Mouse (Mus musculus) liver, adult 2 months (tissue): ENCODE measurements around the gene Il12rb1. TPM values are rescaled to one million over a fixed set of nuclear protein-coding genes. Genes with fewer than 3 reads are reported as not detected.

Experiments
- DNase-seq: peaks from one replicate; pipeline ENCODE4 v3.0.0-alpha.2; 2011; ENCODE audit warnings: low read depth, low spot score; ENCODE audit errors: extremely low read depth
- H3K27ac ChIP-seq: fragments of 200-500 bp; replicated peaks from 2 replicates; pipeline ENCODE4 v1.5.1; 2012; ENCODE audit warnings: low read depth, mild to moderate bottlenecking, control low read depth, inconsistent platforms, low read length; ENCODE audit not compliant: insufficient read depth
- H3K27me3 ChIP-seq: fragments of 200-500 bp; 2 replicates; pipeline ENCODE4 v1.6.1; 2012; ENCODE audit warnings: mild to moderate bottlenecking, moderate library complexity, low read length, inconsistent platforms; ENCODE audit not compliant: control insufficient read depth, insufficient read depth
- H3K36me3 ChIP-seq: fragments of 200-500 bp; 2 replicates; pipeline ENCODE4 v1.6.1; 2012; ENCODE audit warnings: low read length, inconsistent platforms; ENCODE audit not compliant: control insufficient read depth, insufficient read depth
- H3K4me1 ChIP-seq: fragments of 200-500 bp; 2 replicates; pipeline ENCODE4 v1.6.1; 2011; ENCODE audit warnings: low read length; ENCODE audit not compliant: control insufficient read depth, insufficient read depth
- H3K4me3 ChIP-seq: fragments of 200-500 bp; 2 replicates; pipeline ENCODE4 v1.5.1; 2011; ENCODE audit warnings: low read depth, mild to moderate bottlenecking, control low read depth, low read length, moderate library complexity; ENCODE audit not compliant: insufficient read depth
- H3K79me2 ChIP-seq: fragments of 200-500 bp; 2 replicates; pipeline ENCODE4 v1.6.1; 2012; ENCODE audit warnings: inconsistent platforms, mild to moderate bottlenecking, low read length, moderate library complexity; ENCODE audit not compliant: control insufficient read depth, insufficient read depth
- H3K9ac ChIP-seq: fragments of 200-500 bp; 2 replicates; pipeline ENCODE4 v1.6.1; 2012; ENCODE audit warnings: low read depth, mild to moderate bottlenecking, control low read depth, inconsistent platforms, low read length
- CTCF ChIP-seq: fragments of 200-500 bp; IDR thresholded peaks from 2 replicates; pipeline ENCODE4 v1.5.1; 2011; ENCODE audit warnings: low read depth, low read length, control low read depth
- POLR2A ChIP-seq: fragments of 200-500 bp; IDR thresholded peaks from 2 replicates; pipeline ENCODE4 v1.6.1; 2011; ENCODE audit warnings: low read length, control low read depth; ENCODE audit not compliant: insufficient read depth; ENCODE audit errors: extremely low read depth
- WGBS: fragments of 180-500 bp; shearing (Covaris S2); methylation state at CpG from one replicate; pipeline ENCODE4 v1.1.7; 2018; 5-methylcytosine and 5-hydroxymethylcytosine counted together
- polyA plus RNA-seq: library from polyadenylated mRNA; depleted of rRNA; stranded (reverse); fragments of >200 nt; gene quantifications from 2 replicates; pipeline ENCODE4 v1.2.3, GENCODE M21; 2012
- total RNA-seq: library from RNA; depleted of rRNA; stranded (reverse); fragments of >200 nt; gene quantifications from 2 replicates; pipeline ENCODE4 v1.2.3, GENCODE M21; 2014

Gene Il12rb1
- total and polyA plus RNA-seq, 2 experiments, result 0.34 to 0.37 TPM

GRCm38 (mm10) chr8:70792700-70793099, 15.5 kb upstream of the Il12rb1 start:
- peak overlapping the region; percentile 34; the same call in 1 of the 2 replicates for H3K4me3 ChIP-seq
- WGBS, result 4% methylated on average over 20 of the region's 20 CpGs
- H3K36me3 ChIP-seq, result peaks cover 5% of the 10 kb centered on the region
- peak; percentile 55 for DNase-seq
- H3K4me1 ChIP-seq, result peaks cover 15% of the 10 kb centered on the region
- no peaks in the 10 kb centered on the region for H3K27me3 ChIP-seq
- no peak overlapping the region for H3K27ac ChIP-seq
- TF ChIP-seq POLR2A (no peak), CTCF (no peak)
- H3K79me2 ChIP-seq, result peaks cover 34% of the 10 kb centered on the region
- H3K9ac ChIP-seq, result no peak overlapping the region

GRCm38 (mm10) chr8:70794215-70794614, 14.0 kb upstream of the Il12rb1 start:
- Histone ChIP-seq H3K27ac (no peak overlapping the region), H3K9ac (no peak overlapping the region), H3K79me2 (peaks cover 34% of the 10 kb centered on the region), H3K27me3 (no peaks in the 10 kb centered on the region), H3K4me1 (peaks cover 17% of the 10 kb centered on the region), H3K4me3 (no peak overlapping the region), H3K36me3 (no peaks in the 10 kb centered on the region)
- no peak for DNase-seq
- 94% methylated on average over 2 of the region's 2 CpGs for WGBS
- TF ChIP-seq CTCF (no peak), POLR2A (no peak)

- H3K9ac ChIP-seq, result no peak overlapping the region
- 93% methylated on average over 2 of the region's 2 CpGs for WGBS
- peaks cover 33% of the 10 kb centered on the region for H3K79me2 ChIP-seq
- DNase-seq, result no peak
- H3K27me3 ChIP-seq, result no peaks in the 10 kb centered on the region
- peaks cover 23% of the 10 kb centered on the region for H3K4me1 ChIP-seq
- no peaks in the 10 kb centered on the region for H3K36me3 ChIP-seq
- H3K27ac ChIP-seq, result peak overlapping the region; percentile 28; the same call in 1 of the 2 replicates
- H3K4me3 ChIP-seq, result no peak overlapping the region
- TF ChIP-seq POLR2A (no peak), CTCF (peak; percentile 37; the same call in 1 of the 2 replicates)
These were observed 12.9 kb upstream of the Il12rb1 start for GRCm38 (mm10) chr8:70795370-70795769.

- DNase-seq, result peak; percentile 51
- TF ChIP-seq POLR2A, result peak; percentile 86
- TF ChIP-seq CTCF, result no peak
- Histone ChIP-seq H3K4me1 (peaks cover 22% of the 10 kb centered on the region), H3K79me2 (peaks cover 21% of the 10 kb centered on the region), H3K9ac (peak overlapping the region; percentile 86), H3K36me3 (no peaks in the 10 kb centered on the region), H3K4me3 (peak overlapping the region; percentile 79), H3K27ac (peak overlapping the region; percentile 77), H3K27me3 (no peaks in the 10 kb centered on the region)
- 4% methylated on average over 54 of the region's 54 CpGs for WGBS
These were observed 11.7 kb upstream of the Il12rb1 start for GRCm38 (mm10) chr8:70796403-70797080.

- WGBS, result under 1% methylated on average over 56 of the region's 57 CpGs
- Histone ChIP-seq H3K4me3 (peak overlapping the region; percentile 79), H3K4me1 (peaks cover 27% of the 10 kb centered on the region), H3K79me2 (peaks cover 17% of the 10 kb centered on the region; the same call in 1 of the 2 replicates), H3K27ac (peak overlapping the region; percentile 99), H3K9ac (peak overlapping the region; percentile 84), H3K27me3 (no peaks in the 10 kb centered on the region), H3K36me3 (no peaks in the 10 kb centered on the region)
- peak; percentile 98 for DNase-seq
- TF ChIP-seq POLR2A, result peak; percentile 66
- TF ChIP-seq CTCF, result no peak
These were observed 10.9 kb upstream of the Il12rb1 start for GRCm38 (mm10) chr8:70797081-70798070.
